Mouse (Mus musculus) lung, postnatal 0 days (tissue): ENCODE data around the gene Epn1.

Experiments used
- CTCF ChIP-seq: IDR thresholded peaks from 2 replicates; pipeline ENCODE4 v1.5.1; 2016; ENCODE audit warnings: antibody characterized with exemption, mild to moderate bottlenecking
- EP300 ChIP-seq: IDR thresholded peaks from 2 replicates; pipeline ENCODE4 v1.6.1; 2016; ENCODE audit warnings: antibody characterized with exemption, mild to moderate bottlenecking, control low read depth

DNA sequence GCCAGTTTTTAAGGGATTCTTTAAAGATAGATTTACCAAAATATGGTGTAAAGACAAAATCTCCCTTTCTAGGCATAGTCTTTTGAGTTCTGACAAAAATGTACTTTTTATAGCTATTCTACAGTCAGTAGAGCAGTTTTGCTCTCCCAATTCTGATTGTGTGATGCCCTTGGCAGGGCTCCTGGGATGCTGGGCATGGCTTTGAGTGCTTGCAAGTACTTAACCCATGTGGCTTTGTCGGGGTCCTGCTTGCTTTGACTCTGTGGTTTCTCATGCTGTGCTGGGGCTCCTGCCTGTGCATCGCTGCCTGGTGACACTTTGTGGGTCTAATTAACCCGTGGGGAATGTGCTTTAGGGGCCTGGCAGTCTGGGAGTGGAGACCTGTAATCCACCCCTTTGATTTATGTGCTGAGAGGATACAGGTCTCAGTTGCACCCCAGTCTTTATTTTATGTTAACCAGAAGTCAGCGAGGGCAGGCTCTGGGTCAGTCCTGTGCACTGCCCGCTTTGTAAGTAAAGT is 6.9 kb downstream of the Epn1 start:
- TF ChIP-seq CTCF = no peak
- TF ChIP-seq EP300 = no peak
